Mouse (Mus musculus) ES-Bruce4 (cell line): ENCODE data around the gene Itgb4.

Experiments used
- CTCF ChIP-seq: IDR thresholded peaks from one replicate; pipeline ENCODE4 v1.8.1; 2011; ENCODE audit warnings: low read depth, low read length
- EP300 ChIP-seq: IDR thresholded peaks from 2 replicates; pipeline ENCODE4 v1.6.1; 2011; ENCODE audit warnings: low read depth, low read length; ENCODE audit not compliant: insufficient read depth
- POLR2A ChIP-seq: IDR thresholded peaks from one replicate; pipeline ENCODE4 v1.8.1; 2011; ENCODE audit warnings: low read length; ENCODE audit not compliant: insufficient read depth

GRCm38 (mm10) chr11:115964977-115965604, 9.4 kb upstream of the Itgb4 start:
- TF ChIP-seq POLR2A (no peak), CTCF (no peak), EP300 (no peak)
